8 mouse cellular contexts compared by ENCODE assay signal in genomic region chr6:54817266-54817767, GRCm38 (mm10). TPM values are rescaled to one million over a fixed set of nuclear protein-coding genes. Genes with fewer than 3 reads are reported as not detected.
DNase-seq lines count a peak whose midpoint lies in the region; ATAC-seq lines count a peak whose summit lies in the region.

No protein-coding gene starts in this region.

- no peaks in the 10 kb centered on the region for H3K27me3 ChIP-seq in liver, embryonic 11.5 days (replicated peaks; ENCODE audit: control insufficient read depth, insufficient read depth, low read length)

- DNase-seq in A20 (ENCODE audit: low read depth, low spot score) = peak; percentile 86
- peak; percentile 74 for DNase-seq in adrenal gland, postnatal 10 days
- peak; percentile 72 for DNase-seq in embryo, embryonic 9.5 days (ENCODE audit: extremely low spot score)
- peak; percentile 85 for DNase-seq in heart, adult 18-20 months
- peak; percentile 67 for DNase-seq in kidney, adult 11 months
- DNase-seq in liver, embryonic 11.5 days (ENCODE audit: low spot score) = peak; percentile 74
- DNase-seq in spleen, postnatal 4 days (ENCODE audit: low spot score in 2 of 2) = peak; percentile 55 to 80

- no peaks in the 10 kb centered on the region for H3K9me3 ChIP-seq in liver, embryonic 11.5 days (ENCODE audit: control insufficient read depth, low read length)

- WGBS in liver, embryonic 11.5 days = under 1% methylated on average over 30 of the region's 39 CpGs

- H3K27ac ChIP-seq in liver, embryonic 11.5 days (ENCODE audit: low read depth, low read length) = peak overlapping the region; percentile 98

- H3K4me2 ChIP-seq in liver, embryonic 11.5 days = peak overlapping the region; percentile 74

- peak overlapping the region; percentile 95 for H3K9ac ChIP-seq in liver, embryonic 11.5 days (ENCODE audit: low read depth, low read length)

- peak overlapping the region; percentile 73 for H3K4me3 ChIP-seq in liver, embryonic 11.5 days (ENCODE audit: low read depth, low read length)

- peaks cover 20% of the 10 kb centered on the region for H3K4me1 ChIP-seq in liver, embryonic 11.5 days (replicated peaks; ENCODE audit: control insufficient read depth, insufficient read depth, low read length)

- no peaks in the 10 kb centered on the region for H3K36me3 ChIP-seq in liver, embryonic 11.5 days (ENCODE audit: control insufficient read depth, insufficient read depth, low read length)

- ATAC-seq in liver, embryonic 11.5 days (replicated peaks; ENCODE audit: low FRiP score) = peak; percentile 30
- ATAC-seq in monocyte, adult 5-6 weeks (replicated peaks; ENCODE audit: insufficient number of reproducible peaks, low FRiP score, low TSS enrichment, poor library complexity, severe bottlenecking) = peak; percentile 81

RNA-seq across cellular contexts. Expression of gene Znrf2, which starts 0.6 kb away (rescaled TPM):
- total RNA-seq in adrenal gland, postnatal 10 days (2021) = 10 to 100 TPM; 25.5 to 31.6 TPM
- total RNA-seq in heart, adult 18-20 months (2021) = 10 to 100 TPM; 17.7 to 18.1 TPM
- 3.9 and 4.1 TPM in 2 replicates for polyA plus RNA-seq in liver, embryonic 11.5 days (2014; fragmentation: Nextera tagmentation; extraction: Ambion mirVana)
- total RNA-seq in monocyte, adult 5-6 weeks (2017) = 73.5 to 140 TPM (median 84.1 TPM) in 3 replicates

Comparison
In these comparisons a context has a peak if more than half of its experiments do, and no peak if none do; other contexts are left out.
1. Peak in every context shown above with its lines: DNase-seq, ATAC-seq, H3K4me3 ChIP-seq and H3K27ac ChIP-seq.